Comparison of ENCODE assay signal across 8 mouse cellular contexts in the genomic region with DNA sequence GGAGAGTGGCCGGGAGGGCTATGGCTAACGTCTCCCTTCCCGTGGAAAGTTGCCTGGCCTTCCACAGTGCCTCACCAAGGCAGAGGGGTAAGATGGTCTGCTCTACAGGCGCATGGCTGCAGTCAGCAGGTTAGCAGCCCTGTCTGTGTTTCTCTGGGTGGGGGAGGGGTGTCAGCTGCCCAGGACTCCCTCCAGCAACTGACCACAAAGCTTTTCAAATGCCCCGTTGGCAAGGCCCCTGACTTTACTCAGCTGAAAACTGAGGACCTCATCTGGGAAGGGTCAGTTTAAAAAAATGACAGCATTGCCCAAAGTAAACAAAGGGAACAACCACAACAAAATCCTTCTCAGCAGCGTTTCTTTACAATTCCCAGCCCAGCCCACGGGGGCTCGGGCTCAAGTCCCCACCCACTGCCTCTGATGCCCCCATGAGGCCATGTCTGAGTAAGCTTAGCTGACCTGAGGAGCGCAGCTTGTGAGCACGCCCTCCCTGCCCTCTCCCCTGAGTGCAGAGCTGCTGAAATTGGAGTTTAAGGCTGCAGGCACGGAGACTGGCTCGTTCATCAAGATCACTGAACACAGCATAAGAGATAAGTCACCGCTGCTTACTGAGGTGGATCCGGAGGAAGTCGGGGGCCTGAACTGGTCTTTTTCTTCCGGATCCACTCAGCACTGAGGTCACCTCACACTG. TPM values are rescaled to one million over a fixed set of nuclear protein-coding genes. Genes with fewer than 3 reads are reported as not detected.
DNase-seq lines count a peak whose midpoint lies in the region; ATAC-seq and TF ChIP-seq lines count a peak whose summit lies in the region.

No protein-coding gene starts in this region.

- H3K4me3 ChIP-seq in erythroblast, embryonic 14.5 days (replicated peaks), result peak overlapping the region; percentile 48
- H3K4me3 ChIP-seq in heart, adult 2 months, result peak overlapping the region; percentile 22; the same call in 1 of the 2 replicates

- TF ChIP-seq CTCF in heart, adult 2 months (IDR thresholded peaks at IDR 0.05), result peak; percentile 36

- no peaks in the 10 kb centered on the region for H3K9me3 ChIP-seq in erythroblast, embryonic 14.5 days (ENCODE audit: control insufficient read depth, low read length)

- no peaks in the 10 kb centered on the region for H3K36me3 ChIP-seq in erythroblast, embryonic 14.5 days (ENCODE audit: control insufficient read depth)
- H3K36me3 ChIP-seq in heart, adult 2 months (ENCODE audit: control insufficient read depth, insufficient read depth, low read length), result no peaks in the 10 kb centered on the region

- TF ChIP-seq EP300 in heart, adult 2 months (IDR thresholded peaks at IDR 0.05; ENCODE audit: insufficient read depth, low read depth, low read length), result no peak

- H3K9ac ChIP-seq in heart, adult 2 months (ENCODE audit: low read depth, low read length), result peak overlapping the region; percentile 35

- no peaks in the 10 kb centered on the region for H3K79me2 ChIP-seq in heart, adult 2 months (replicated peaks; ENCODE audit: control insufficient read depth, insufficient read depth, low read length)

- no peak for TF ChIP-seq POLR2A in heart, adult 2 months (IDR thresholded peaks at IDR 0.05; ENCODE audit: insufficient read depth, low read depth, low read length)

- intact Hi-C loops in heart, adult 2 months (cut with DNase I), result loop anchor here (5.0 kb wide), 1 partner anchor 60 kb away; no protein-coding TSS in a partner anchor

- WGBS in heart, adult 2 months, result 13% methylated on average over 16 of the region's 16 CpGs

- H3K27me3 ChIP-seq in erythroblast, embryonic 14.5 days (ENCODE audit: control insufficient read depth), result no peaks in the 10 kb centered on the region
- H3K27me3 ChIP-seq in heart, adult 2 months (ENCODE audit: control insufficient read depth, insufficient read depth, low read length), result no peaks in the 10 kb centered on the region

- peak; percentile 35 to 39 for DNase-seq in heart, adult 2 months
- DNase-seq in kidney, adult 9 months, result peak; percentile 24
- DNase-seq in lung, postnatal 10 days, result peak; percentile 59
- DNase-seq in skeletal muscle tissue, adult 2 months (ENCODE audit: low read depth, low spot score), result peak; percentile 38
- no peak for DNase-seq in ovary, adult 18-20 months (ENCODE audit: low spot score)

- peaks cover 43% of the 10 kb centered on the region for H3K4me1 ChIP-seq in erythroblast, embryonic 14.5 days (ENCODE audit: control insufficient read depth)
- H3K4me1 ChIP-seq in heart, adult 2 months (ENCODE audit: control insufficient read depth, insufficient read depth, low read length), result peaks cover 2% of the 10 kb centered on the region; the same call in 1 of the 2 replicates

- no peak overlapping the region for H3K27ac ChIP-seq in heart, adult 2 months

- ATAC-seq in erythroblast, adult 5-6 weeks (replicated peaks; ENCODE audit: low FRiP score, poor library complexity, severe bottlenecking), result no peak
- ATAC-seq in common myeloid progenitor, adult 5-6 weeks (replicated peaks; ENCODE audit: low read depth, poor library complexity, severe bottlenecking), result peak; percentile 61

RNA-seq across cellular contexts. Expression of a gene that starts 41.4 kb away (rescaled TPM):
- polyA plus RNA-seq in erythroblast, embryonic 14.5 days (2012), result 2.4 and 4.3 TPM in 2 replicates
- 25.1 and 26.5 TPM in 2 replicates for total RNA-seq in erythroblast, adult 5-6 weeks (2015; ENCODE audit: low replicate concordance)
- 13.8 and 15.6 TPM in 2 replicates for total RNA-seq in erythroblast, adult 5-6 weeks (2017; ENCODE audit: low replicate concordance)
- 40.5 and 56.4 TPM in 2 replicates for total RNA-seq in common myeloid progenitor, adult 5-6 weeks (2017)
- 10 to 100 TPM; 44.9 to 51.8 TPM for total RNA-seq in heart, adult 2 months (2021)
- 17.6 and 36.3 TPM in 2 replicates for polyA plus RNA-seq in heart, adult 2 months (2012; rRNA removed)

RNA-seq across cellular contexts. Expression of a gene that starts 53.9 kb away (rescaled TPM):
- polyA plus RNA-seq in erythroblast, embryonic 14.5 days (2012), result 0.01 TPM in 1 of 2 replicates, not detected in the other
- total RNA-seq in erythroblast, adult 5-6 weeks (2015; ENCODE audit: low replicate concordance), result 1.0 and 2.9 TPM in 2 replicates
- total RNA-seq in erythroblast, adult 5-6 weeks (2017; ENCODE audit: low replicate concordance), result 1.4 and 4.6 TPM in 2 replicates
- total RNA-seq in common myeloid progenitor, adult 5-6 weeks (2017), result 5.6 and 6.1 TPM in 2 replicates
- 1,000 to 10,000 TPM; 1,629 to 1,897 TPM for total RNA-seq in heart, adult 2 months (2021)
- polyA plus RNA-seq in heart, adult 2 months (2012; rRNA removed), result 1,061 and 1,297 TPM in 2 replicates

Comparison
In these comparisons a context has a peak if more than half of its experiments do, and no peak if none do; other contexts are left out.
1. RNA of a gene that starts 53.9 kb away (total RNA-seq): 1,629 to 1,897 TPM in heart, adult 2 months; 5.6 to 6.1 TPM in common myeloid progenitor, adult 5-6 weeks and 1.0 to 4.6 TPM in erythroblast, adult 5-6 weeks; every median in the first group is over 100 times any median in the second.